Mouse (Mus musculus): ENCODE data around the gene Gm13276. TPM values are rescaled to one million over a fixed set of nuclear protein-coding genes. Genes with fewer than 3 reads are reported as not detected.
"Not testable (repeated sequence)": the region's sequence is repeated elsewhere in the genome, so short reads cannot be mapped to it uniquely, and the experiment has no call there.

Gm13276 gene
- total RNA-seq, 1 experiment: not detected

DNA sequence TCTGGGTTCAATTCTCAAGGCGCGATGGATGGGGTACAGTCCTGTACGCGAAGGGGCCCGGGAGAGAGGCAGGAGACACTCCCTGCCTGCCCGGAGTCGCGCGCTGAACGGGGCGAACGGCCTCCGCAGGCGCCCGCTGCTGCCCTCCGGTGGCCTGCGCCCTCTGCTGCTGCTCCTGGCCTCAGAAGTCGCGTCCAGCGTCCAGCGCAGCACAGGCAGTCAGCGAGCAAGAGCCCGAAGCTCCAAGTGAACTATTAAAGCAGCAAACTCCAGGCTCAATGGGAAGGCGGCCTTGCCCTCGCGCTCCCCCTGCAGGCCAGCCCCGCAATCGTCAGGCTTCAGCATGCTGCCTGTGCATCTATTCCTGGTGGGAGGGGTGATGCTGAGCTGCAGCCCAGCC lies 25.1 kb upstream of the Gm13276 start:
- H3K9me3 ChIP-seq (ENCODE audit: control insufficient read depth, insufficient read depth, low read depth, low read length); H3K36me3 ChIP-seq (ENCODE audit: control insufficient read depth, insufficient read depth, low read length, poor library complexity, severe bottlenecking); H3K9ac ChIP-seq (ENCODE audit: insufficient read depth, low read depth, low read length, poor library complexity, severe bottlenecking); in situ Hi-C loops (cut with MboI; ENCODE audit: low sequenced_read_pairs in 2 of 2, unreplicated experiment in 2 of 2); H3K4me3 ChIP-seq (ENCODE audit: insufficient read depth in 1 of 2, low read depth in 1 of 2, low read length in 2 of 2, poor library complexity in 1 of 2, severe bottlenecking in 1 of 2); H3K27ac ChIP-seq (ENCODE audit: insufficient read depth, low read depth, low read length, poor library complexity, severe bottlenecking); H3K4me1 ChIP-seq (ENCODE audit: control insufficient read depth in 2 of 2, insufficient read depth in 2 of 2, low read length in 2 of 2, poor library complexity in 1 of 2); DNase-seq (ENCODE audit: low read depth, low spot score): not testable (repeated sequence)

DNA sequence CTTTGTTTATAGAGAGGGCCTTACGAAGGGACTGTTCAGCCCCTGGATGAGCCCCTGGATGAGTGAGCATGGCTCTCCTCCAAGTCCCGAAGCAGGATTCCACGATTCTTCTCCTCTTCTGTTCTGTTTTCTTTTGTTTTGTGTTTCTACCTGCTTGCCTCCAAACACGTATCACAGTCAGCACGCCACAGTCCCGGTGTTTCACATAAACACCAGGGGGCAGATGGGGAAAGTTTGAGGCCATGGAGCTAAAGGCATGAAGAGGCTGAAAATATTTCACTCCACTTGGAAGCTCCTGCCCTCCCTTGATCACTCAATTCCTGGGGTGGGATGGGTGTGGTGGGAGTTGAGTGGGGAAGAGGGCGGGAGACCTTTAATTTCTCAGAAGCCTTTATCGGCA lies 23.7 kb upstream of the Gm13276 start:
- H3K27ac ChIP-seq (ENCODE audit: insufficient read depth, low read depth, low read length, poor library complexity, severe bottlenecking); H3K9me3 ChIP-seq (ENCODE audit: control insufficient read depth, insufficient read depth, low read depth, low read length); H3K9ac ChIP-seq (ENCODE audit: insufficient read depth, low read depth, low read length, poor library complexity, severe bottlenecking); in situ Hi-C loops (cut with MboI; ENCODE audit: low sequenced_read_pairs in 2 of 2, unreplicated experiment in 2 of 2); DNase-seq (ENCODE audit: low read depth, low spot score); H3K4me1 ChIP-seq (ENCODE audit: control insufficient read depth in 2 of 2, insufficient read depth in 2 of 2, low read length in 2 of 2, poor library complexity in 1 of 2); H3K4me3 ChIP-seq (ENCODE audit: insufficient read depth in 1 of 2, low read depth in 1 of 2, low read length in 2 of 2, poor library complexity in 1 of 2, severe bottlenecking in 1 of 2); H3K36me3 ChIP-seq (ENCODE audit: control insufficient read depth, insufficient read depth, low read length, poor library complexity, severe bottlenecking): not testable (repeated sequence)

DNA sequence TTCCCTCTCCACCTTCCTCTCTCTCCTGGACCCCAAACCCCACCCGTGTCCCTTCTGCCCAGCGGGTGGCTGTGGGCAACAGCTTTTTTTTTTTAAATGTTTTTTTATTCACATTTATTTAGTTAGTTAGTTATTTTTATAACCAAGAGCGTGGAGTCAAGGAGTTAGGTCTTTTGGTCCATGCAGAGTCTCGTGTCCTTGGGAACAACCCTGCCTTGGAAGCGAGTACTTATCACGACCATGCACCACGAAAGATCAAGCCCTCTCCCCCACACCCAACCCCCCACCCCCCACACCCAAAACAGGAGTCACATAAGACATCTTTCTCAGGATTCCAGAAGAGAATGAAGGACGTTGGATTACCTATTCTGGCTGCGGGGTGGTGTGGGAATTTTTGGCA lies 23.2 kb upstream of the Gm13276 start:
- H3K9me3 ChIP-seq (ENCODE audit: control insufficient read depth, insufficient read depth, low read depth, low read length); H3K4me3 ChIP-seq (ENCODE audit: insufficient read depth in 1 of 2, low read depth in 1 of 2, low read length in 2 of 2, poor library complexity in 1 of 2, severe bottlenecking in 1 of 2); H3K9ac ChIP-seq (ENCODE audit: insufficient read depth, low read depth, low read length, poor library complexity, severe bottlenecking); H3K27ac ChIP-seq (ENCODE audit: insufficient read depth, low read depth, low read length, poor library complexity, severe bottlenecking); H3K4me1 ChIP-seq (ENCODE audit: control insufficient read depth in 2 of 2, insufficient read depth in 2 of 2, low read length in 2 of 2, poor library complexity in 1 of 2); H3K36me3 ChIP-seq (ENCODE audit: control insufficient read depth, insufficient read depth, low read length, poor library complexity, severe bottlenecking); DNase-seq (ENCODE audit: low read depth, low spot score); in situ Hi-C loops (cut with MboI; ENCODE audit: low sequenced_read_pairs in 2 of 2, unreplicated experiment in 2 of 2): not testable (repeated sequence)

- H3K9ac ChIP-seq (ENCODE audit: insufficient read depth, low read depth, low read length, poor library complexity, severe bottlenecking); H3K9me3 ChIP-seq (ENCODE audit: control insufficient read depth, insufficient read depth, low read depth, low read length); in situ Hi-C loops (cut with MboI; ENCODE audit: low sequenced_read_pairs in 2 of 2, unreplicated experiment in 2 of 2); H3K27ac ChIP-seq (ENCODE audit: insufficient read depth, low read depth, low read length, poor library complexity, severe bottlenecking); DNase-seq (ENCODE audit: low read depth, low spot score); H3K36me3 ChIP-seq (ENCODE audit: control insufficient read depth, insufficient read depth, low read length, poor library complexity, severe bottlenecking); H3K4me1 ChIP-seq (ENCODE audit: control insufficient read depth in 2 of 2, insufficient read depth in 2 of 2, low read length in 2 of 2, poor library complexity in 1 of 2): not testable (repeated sequence)
- H3K4me3 ChIP-seq (ENCODE audit: insufficient read depth in 1 of 2, low read depth in 1 of 2, low read length in 2 of 2, poor library complexity in 1 of 2, severe bottlenecking in 1 of 2): peak overlapping the region in 1 of 2 experiments; percentile 34; a peak in 1 of 4 replicates
Observed at GRCm38 (mm10) chr4:88763384-88764018, 22.0 kb upstream of the Gm13276 start.

GRCm38 (mm10) chr4:88773534-88773933 lies 12.0 kb upstream of the Gm13276 start, which contains the start of gene Gm13290:
Gene Gm13290, plus strand, starts transcription at chr4:88773834.
- H3K36me3 ChIP-seq (ENCODE audit: control insufficient read depth, insufficient read depth, low read length, poor library complexity, severe bottlenecking); DNase-seq (ENCODE audit: low read depth, low spot score); H3K9me3 ChIP-seq (ENCODE audit: control insufficient read depth, insufficient read depth, low read depth, low read length); H3K9ac ChIP-seq (ENCODE audit: insufficient read depth, low read depth, low read length, poor library complexity, severe bottlenecking); H3K4me3 ChIP-seq (ENCODE audit: insufficient read depth in 1 of 2, low read depth in 1 of 2, low read length in 2 of 2, poor library complexity in 1 of 2, severe bottlenecking in 1 of 2); H3K4me1 ChIP-seq (ENCODE audit: control insufficient read depth in 2 of 2, insufficient read depth in 2 of 2, low read length in 2 of 2, poor library complexity in 1 of 2); in situ Hi-C loops (cut with MboI; ENCODE audit: low sequenced_read_pairs in 2 of 2, unreplicated experiment in 2 of 2); H3K27ac ChIP-seq (ENCODE audit: insufficient read depth, low read depth, low read length, poor library complexity, severe bottlenecking): not testable (repeated sequence)

- H3K4me3 ChIP-seq (ENCODE audit: insufficient read depth in 1 of 2, low read depth in 1 of 2, low read length in 2 of 2, poor library complexity in 1 of 2, severe bottlenecking in 1 of 2); in situ Hi-C loops (cut with MboI; ENCODE audit: low sequenced_read_pairs in 2 of 2, unreplicated experiment in 2 of 2); H3K9me3 ChIP-seq (ENCODE audit: control insufficient read depth, insufficient read depth, low read depth, low read length); H3K36me3 ChIP-seq (ENCODE audit: control insufficient read depth, insufficient read depth, low read length, poor library complexity, severe bottlenecking); DNase-seq (ENCODE audit: low read depth, low spot score); H3K9ac ChIP-seq (ENCODE audit: insufficient read depth, low read depth, low read length, poor library complexity, severe bottlenecking); H3K27ac ChIP-seq (ENCODE audit: insufficient read depth, low read depth, low read length, poor library complexity, severe bottlenecking); H3K4me1 ChIP-seq (ENCODE audit: control insufficient read depth in 2 of 2, insufficient read depth in 2 of 2, low read length in 2 of 2, poor library complexity in 1 of 2): not testable (repeated sequence)
Observed at GRCm38 (mm10) chr4:88776622-88777021, 8.9 kb upstream of the Gm13276 start, which contains the start of gene Gm13289. Gene Gm13289, plus strand, starts transcription at chr4:88776922.

DNA sequence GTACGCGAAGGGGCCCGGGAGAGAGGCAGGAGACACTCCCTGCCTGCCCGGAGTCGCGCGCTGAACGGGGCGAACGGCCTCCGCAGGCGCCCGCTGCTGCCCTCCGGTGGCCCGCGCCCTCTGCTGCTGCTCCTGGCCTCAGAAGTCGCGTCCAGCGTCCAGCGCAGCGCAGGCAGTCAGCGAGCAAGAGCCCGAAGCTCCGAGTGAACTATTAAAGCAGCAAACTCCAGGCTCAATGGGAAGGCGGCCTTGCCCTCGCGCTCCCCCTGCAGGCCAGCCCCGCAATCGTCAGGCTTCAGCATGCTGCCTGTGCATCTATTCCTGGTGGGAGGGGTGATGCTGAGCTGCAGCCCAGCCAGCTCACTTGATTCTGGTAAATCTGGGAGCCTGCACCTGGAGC lies 6.0 kb upstream of the Gm13276 start, which contains the start of gene Gm13272:
TSS of gene Gm13272 (plus strand) at position 301 of the 400 bp plus-strand sequence.
- H3K36me3 ChIP-seq (ENCODE audit: control insufficient read depth, insufficient read depth, low read length, poor library complexity, severe bottlenecking); DNase-seq (ENCODE audit: low read depth, low spot score); H3K9me3 ChIP-seq (ENCODE audit: control insufficient read depth, insufficient read depth, low read depth, low read length); in situ Hi-C loops (cut with MboI; ENCODE audit: low sequenced_read_pairs in 2 of 2, unreplicated experiment in 2 of 2); H3K4me1 ChIP-seq (ENCODE audit: control insufficient read depth in 2 of 2, insufficient read depth in 2 of 2, low read length in 2 of 2, poor library complexity in 1 of 2); H3K4me3 ChIP-seq (ENCODE audit: insufficient read depth in 1 of 2, low read depth in 1 of 2, low read length in 2 of 2, poor library complexity in 1 of 2, severe bottlenecking in 1 of 2); H3K9ac ChIP-seq (ENCODE audit: insufficient read depth, low read depth, low read length, poor library complexity, severe bottlenecking); H3K27ac ChIP-seq (ENCODE audit: insufficient read depth, low read depth, low read length, poor library complexity, severe bottlenecking): not testable (repeated sequence)

- H3K27ac ChIP-seq (ENCODE audit: insufficient read depth, low read depth, low read length, poor library complexity, severe bottlenecking); H3K36me3 ChIP-seq (ENCODE audit: control insufficient read depth, insufficient read depth, low read length, poor library complexity, severe bottlenecking); DNase-seq (ENCODE audit: low read depth, low spot score); H3K4me1 ChIP-seq (ENCODE audit: control insufficient read depth in 2 of 2, insufficient read depth in 2 of 2, low read length in 2 of 2, poor library complexity in 1 of 2); H3K9me3 ChIP-seq (ENCODE audit: control insufficient read depth, insufficient read depth, low read depth, low read length); H3K4me3 ChIP-seq (ENCODE audit: insufficient read depth in 1 of 2, low read depth in 1 of 2, low read length in 2 of 2, poor library complexity in 1 of 2, severe bottlenecking in 1 of 2); H3K9ac ChIP-seq (ENCODE audit: insufficient read depth, low read depth, low read length, poor library complexity, severe bottlenecking); in situ Hi-C loops (cut with MboI; ENCODE audit: low sequenced_read_pairs in 2 of 2, unreplicated experiment in 2 of 2): not testable (repeated sequence)
Observed at GRCm38 (mm10) chr4:88780320-88780719, 5.2 kb upstream of the Gm13276 start.

Measured in ES-E14 (cell line).